Comparison of ENCODE assay signal across 23 mouse cellular contexts in the genomic region with DNA sequence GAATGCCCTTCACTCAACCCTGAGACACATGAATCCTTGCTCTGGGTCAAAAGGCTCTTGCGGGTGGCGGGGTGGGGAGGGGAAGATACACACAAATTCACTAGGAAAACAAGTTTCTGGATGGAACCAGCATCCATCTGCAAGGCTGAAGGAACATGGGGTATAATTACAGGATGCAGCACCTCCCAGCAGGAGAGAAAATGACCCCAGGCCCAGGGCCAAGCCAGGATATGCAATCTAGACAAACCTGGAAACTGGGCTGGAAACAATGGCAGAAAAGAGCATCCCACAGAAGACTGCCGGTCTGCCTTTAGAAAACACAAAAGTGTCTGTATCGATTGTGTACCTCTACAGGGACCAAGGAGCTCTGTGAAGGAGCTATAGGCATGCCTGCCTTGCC. TPM values are rescaled to one million over a fixed set of nuclear protein-coding genes. Genes with fewer than 3 reads are reported as not detected.
"Had no signal": no experiment of that assay in that cellular context is flagged by ENCODE, and none has a peak within 500 bp of the region (broad histone marks: within the 10 kb centered on the region; RNA-seq: fewer than 3 reads in every experiment).

No protein-coding gene starts in this region.

- H3K4me3 ChIP-seq: layer of hippocampus, adult 2 months; limb, embryonic 10.5 days; limb, embryonic 13.5 days; liver, embryonic 12.5 days; liver, embryonic 15.5 days; lung, embryonic 15.5 days; midbrain, embryonic 12.5 days; myocyte; neural tube, embryonic 13.5 days had no signal

- H3K9me3 ChIP-seq: limb, embryonic 10.5 days; limb, embryonic 13.5 days; liver, embryonic 12.5 days; liver, embryonic 15.5 days; lung, embryonic 15.5 days; midbrain, embryonic 12.5 days; neural tube, embryonic 13.5 days had no signal

- H3K27me3 ChIP-seq: limb, embryonic 13.5 days; liver, embryonic 12.5 days; liver, embryonic 15.5 days; lung, embryonic 15.5 days; midbrain, embryonic 12.5 days; neural tube, embryonic 13.5 days had no signal

- H3K4me1 ChIP-seq: limb, embryonic 10.5 days; limb, embryonic 13.5 days; liver, embryonic 12.5 days; liver, embryonic 15.5 days; lung, embryonic 15.5 days; midbrain, embryonic 12.5 days had no signal

- H3K27ac ChIP-seq: kidney, postnatal 0 days; layer of hippocampus, adult 2 months; limb, embryonic 13.5 days; liver, embryonic 12.5 days; liver, embryonic 15.5 days; lung, embryonic 15.5 days; midbrain, embryonic 12.5 days; neural tube, embryonic 13.5 days had no signal

- H3K9ac ChIP-seq: limb, embryonic 13.5 days; liver, embryonic 12.5 days; liver, embryonic 15.5 days; lung, embryonic 15.5 days; midbrain, embryonic 12.5 days; neural tube, embryonic 13.5 days had no signal

- H3K36me3 ChIP-seq: limb, embryonic 10.5 days; limb, embryonic 13.5 days; liver, embryonic 12.5 days; liver, embryonic 15.5 days; lung, embryonic 15.5 days; midbrain, embryonic 12.5 days; neural tube, embryonic 13.5 days had no signal

- DNase-seq: kidney, postnatal 25 days; layer of hippocampus, adult 9-11 months; liver; lung, adult 18-20 months; lung, postnatal 14 days; lung, postnatal 4 days; thymus, adult 18-20 months; thymus, postnatal 36 days had no signal

RNA-seq across cellular contexts. Expression of a gene that starts 7.1 kb away (rescaled TPM):
- total RNA-seq: left cerebral cortex, adult 18-20 months; megakaryocyte progenitor cell, adult 5-6 weeks; megakaryocyte-erythroid progenitor cell, adult 5-6 weeks; monocyte, adult 5-6 weeks; neutrophil, adult 5-6 weeks had no signal
- polyA plus RNA-seq: liver, embryonic 15.5 days had no signal
